Mouse (Mus musculus) embryo, embryonic 11.5 days (tissue): ENCODE results near the gene Ciz1.
A peak's percentile ranks its signal among the peaks of the same experiment; 100 is the strongest.

Experiments
- DNase-seq: peaks from one replicate; pipeline ENCODE4 v3.0.0-alpha.2; 2012; ENCODE audit warnings: low read depth, low spot score

The Ciz1 gene

DNA sequence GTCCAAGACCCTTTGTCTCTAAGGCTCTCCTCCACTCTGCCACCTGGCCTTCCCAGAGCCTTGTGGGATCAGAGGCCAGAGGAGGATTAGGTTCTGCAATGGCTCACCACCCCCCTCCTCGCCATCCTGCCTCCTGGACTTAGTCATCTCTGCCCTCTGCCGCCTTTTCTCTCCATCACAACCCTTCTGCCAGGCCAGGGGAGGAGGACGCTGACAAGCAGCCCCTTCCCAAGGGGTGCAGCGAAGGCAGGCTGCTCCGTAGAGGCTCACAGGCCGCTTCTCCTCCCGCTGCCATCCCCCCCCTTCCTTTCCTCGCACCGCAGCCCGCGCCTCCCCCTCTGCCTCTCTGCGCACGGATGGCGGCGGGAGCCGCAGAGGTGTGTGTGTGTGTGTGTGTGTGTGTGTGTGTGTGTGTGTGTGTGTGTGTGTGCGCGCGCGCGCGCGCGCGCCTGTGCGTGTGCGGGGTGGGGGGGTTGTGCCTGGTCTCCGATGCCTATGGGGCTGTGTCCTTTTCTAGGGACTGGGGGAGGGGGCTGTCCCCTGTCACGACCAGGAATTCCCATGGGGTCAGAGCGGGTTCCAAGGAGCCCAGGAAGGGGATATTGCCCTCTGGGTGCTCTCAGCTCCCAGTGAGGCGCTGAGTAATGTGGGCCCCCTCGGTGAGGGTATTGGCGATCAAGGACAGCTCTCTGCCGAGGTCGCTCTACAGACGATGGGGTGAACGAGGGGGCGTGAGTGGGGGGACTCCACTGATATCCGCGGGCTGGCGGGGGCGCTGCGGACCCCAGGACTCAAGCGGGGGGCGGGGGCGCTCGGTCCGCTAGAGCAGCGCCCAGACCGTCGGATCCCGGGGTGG, at the start of gene Ciz1:
Gene Ciz1, plus strand, starts transcription at position 177 of the 856 bp plus-strand sequence.
- peak; percentile 22 for DNase-seq

DNA sequence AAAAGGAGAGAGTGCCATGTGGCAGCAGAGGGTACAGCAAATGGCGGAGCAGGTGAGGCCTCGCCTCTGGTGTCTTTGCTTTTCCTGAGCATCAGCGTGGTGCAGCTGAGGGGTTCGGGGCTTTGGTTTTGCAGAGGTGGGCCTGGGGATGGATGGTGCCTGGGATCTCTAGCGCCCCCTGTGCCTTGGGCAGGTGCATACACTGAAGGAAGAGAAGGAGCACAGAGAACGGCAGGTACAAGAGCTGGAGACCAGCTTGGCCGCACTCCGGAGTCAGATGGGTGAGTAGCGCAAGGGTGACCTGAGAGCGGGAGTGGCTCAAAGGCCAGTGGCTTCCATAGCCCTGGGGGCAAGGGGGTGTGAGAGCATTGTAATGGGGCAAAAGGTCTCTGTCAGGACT, 49.2 kb upstream of the Ciz1 start:
- no peak for DNase-seq

DNA sequence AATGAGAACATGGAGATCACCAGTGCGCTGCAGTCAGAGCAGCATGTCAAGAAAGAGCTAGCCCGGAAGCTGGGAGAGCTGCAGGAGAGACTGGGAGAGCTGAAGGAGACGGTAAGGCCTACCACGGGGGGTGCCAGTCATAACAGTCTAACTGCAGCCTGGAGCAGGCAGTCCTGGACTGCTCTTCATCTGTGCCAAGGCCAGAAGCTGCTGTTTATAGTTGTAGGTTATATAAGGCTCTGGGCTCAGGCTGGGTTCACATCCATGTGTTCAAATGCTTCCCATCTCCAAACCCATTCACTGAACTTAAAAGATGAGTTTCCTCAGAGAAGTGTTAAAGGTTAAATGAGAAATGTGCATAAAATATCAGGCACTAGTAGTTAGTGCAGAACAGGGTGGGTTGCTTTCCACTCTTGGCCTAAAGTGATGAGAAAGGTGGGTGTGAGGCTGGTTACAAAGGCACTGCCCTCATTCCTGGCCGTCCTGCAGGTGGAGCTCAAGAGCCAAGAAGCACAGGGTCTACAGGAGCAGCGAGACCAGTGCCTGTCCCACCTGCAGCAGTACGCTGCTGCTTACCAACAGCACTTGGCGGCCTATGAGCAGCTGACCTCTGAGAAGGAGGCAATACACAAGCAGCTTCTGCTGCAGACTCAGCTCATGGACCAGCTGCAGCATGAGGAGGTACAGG, 47.8 kb upstream of the Ciz1 start:
- DNase-seq = no peak

DNA sequence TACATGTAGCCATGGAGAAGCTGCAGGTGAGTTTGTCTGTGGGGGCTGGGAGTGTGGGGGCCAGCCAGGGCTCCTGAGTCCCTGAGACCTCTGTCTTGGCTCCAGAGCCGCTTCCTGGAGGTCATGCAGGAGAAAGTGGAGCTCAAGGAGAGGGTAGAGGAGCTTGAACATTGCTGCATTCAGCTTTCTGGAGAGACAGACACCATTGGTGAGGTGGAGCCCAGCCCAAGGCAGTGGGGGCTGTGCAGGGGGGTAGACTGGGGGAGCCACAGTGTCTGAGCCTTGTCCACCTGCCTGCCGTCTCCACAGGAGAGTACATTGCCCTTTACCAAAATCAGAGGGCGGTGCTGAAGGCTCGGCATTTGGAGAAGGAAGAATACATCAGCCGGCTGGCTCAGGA, 46.5 kb upstream of the Ciz1 start:
- DNase-seq = no peak

- no peak for DNase-seq
Observed at GRCm38 (mm10) chr2:32306176-32306575, 46.0 kb upstream of the Ciz1 start.

GRCm38 (mm10) chr2:32307247-32307798, 44.8 kb upstream of the Ciz1 start:
- DNase-seq = no peak

DNA sequence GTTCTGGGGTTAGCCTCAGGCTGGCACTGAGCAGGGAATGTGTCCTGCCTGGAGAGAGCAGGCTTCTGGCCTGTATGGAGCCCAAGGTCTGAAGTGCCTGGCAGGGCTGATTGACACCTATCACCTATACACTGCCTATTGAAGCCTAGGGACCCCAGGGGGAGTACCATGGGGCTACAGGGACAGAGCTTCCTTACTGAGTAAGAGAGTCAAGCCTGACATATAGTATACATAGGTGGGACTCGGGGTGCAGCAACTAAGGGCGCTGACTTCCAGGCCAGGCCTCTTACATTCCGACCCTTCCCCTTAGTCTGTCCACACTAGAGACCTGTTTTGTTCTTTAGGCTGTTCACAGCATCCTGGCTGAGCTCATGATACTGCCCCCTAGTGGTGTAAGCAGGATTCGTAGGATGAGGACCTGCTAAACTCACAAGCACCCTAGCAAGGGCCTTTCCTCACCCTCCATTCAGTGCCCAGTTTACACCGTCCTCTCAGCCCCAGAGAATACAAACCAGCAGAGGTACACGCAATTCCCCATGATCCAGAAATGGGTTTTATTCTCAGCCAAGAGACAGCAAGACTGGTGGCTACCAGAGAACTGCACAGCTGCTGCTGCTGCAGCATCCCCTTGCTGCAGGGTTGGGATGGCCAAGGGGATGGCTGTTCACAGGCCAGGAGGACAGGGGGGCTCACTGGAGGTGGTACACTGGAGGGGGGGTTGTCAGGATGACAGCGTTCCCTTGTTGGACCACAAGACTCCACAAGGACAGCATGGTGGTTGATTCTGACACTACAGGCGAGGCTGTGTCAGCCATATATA, 44.0 kb upstream of the Ciz1 start:
- DNase-seq = no peak

- DNase-seq = no peak
Observed at GRCm38 (mm10) chr2:32308870-32309568, 43.1 kb upstream of the Ciz1 start.

GRCm38 (mm10) chr2:32310096-32310845, 41.9 kb upstream of the Ciz1 start:
- DNase-seq = no peak

DNA sequence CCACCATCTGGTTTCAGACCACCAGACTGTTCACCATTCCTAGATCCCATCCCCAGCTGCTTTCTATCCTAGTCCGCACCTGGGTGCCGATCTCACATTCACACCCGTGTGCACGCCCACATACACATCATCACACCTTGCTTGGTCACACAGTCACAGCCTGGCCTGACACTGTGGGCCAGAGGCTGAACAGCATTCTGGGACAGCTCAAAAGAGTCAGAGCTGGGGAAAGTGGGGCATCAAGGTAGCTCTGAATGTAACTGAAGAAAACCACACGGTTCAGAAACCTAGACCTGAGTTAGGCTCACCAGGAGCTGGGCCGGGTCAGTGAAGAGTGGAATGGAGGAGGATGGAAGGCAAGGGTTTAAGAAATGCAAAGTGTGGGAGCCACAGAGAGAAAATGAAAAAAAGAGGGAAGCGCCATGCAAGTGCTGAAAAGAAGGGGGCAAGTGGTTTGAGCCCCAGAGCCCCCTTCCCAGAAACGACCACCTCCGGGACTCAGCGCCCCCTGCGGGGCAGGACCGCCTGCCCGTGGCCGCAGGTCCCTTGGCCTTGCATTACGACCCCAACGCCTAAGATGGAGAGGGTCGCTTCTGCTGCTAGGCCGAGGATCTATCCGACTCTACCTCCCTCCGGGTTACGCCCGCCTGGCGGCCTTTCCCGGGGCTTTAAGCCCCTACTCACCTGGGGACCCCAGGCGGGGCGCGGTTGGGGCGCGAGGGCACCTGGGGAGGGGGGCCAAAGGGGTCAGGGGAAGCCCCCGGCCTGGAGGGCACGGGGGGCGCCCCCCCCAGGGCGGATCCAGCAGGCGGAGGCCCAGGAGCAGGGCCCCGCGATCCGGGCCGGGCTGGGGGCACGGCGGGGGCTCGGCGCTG, 40.4 kb upstream of the Ciz1 start:
- no peak for DNase-seq

DNA sequence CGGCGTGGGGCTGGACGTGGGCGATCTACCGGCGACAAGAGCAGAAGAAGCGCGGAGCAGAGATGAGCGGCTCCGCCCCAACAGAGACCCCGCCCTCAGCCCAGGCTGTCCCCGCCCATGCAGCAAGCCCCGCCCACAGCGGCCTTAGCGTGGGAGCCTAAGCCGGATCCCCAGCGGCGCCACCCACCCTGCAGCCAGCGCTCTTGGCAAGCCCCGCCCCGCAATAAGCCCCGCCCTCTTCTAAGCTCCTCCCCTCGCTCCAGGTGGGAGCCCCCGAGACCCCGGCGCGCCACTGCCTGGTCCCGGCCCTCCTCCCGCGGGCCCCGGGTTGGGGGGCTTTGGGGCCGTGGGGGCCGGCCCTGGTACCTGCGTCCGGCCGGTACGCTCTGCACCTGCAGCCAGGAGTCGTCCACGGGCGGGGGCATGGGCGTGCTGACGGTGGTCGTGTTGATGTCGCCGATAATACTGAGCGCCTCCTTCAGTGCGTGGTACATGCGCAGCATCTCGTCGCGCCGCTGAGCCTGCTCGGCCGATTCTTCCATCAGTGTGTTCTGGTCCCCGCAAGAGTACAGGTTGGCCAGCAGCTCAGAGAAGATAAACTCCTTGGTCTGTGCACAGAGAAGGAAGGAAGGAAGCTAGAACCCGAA, 39.7 kb upstream of the Ciz1 start:
- DNase-seq = peak; percentile 84

- no peak for DNase-seq
Observed at GRCm38 (mm10) chr2:32314831-32315230, 37.3 kb upstream of the Ciz1 start.

DNA sequence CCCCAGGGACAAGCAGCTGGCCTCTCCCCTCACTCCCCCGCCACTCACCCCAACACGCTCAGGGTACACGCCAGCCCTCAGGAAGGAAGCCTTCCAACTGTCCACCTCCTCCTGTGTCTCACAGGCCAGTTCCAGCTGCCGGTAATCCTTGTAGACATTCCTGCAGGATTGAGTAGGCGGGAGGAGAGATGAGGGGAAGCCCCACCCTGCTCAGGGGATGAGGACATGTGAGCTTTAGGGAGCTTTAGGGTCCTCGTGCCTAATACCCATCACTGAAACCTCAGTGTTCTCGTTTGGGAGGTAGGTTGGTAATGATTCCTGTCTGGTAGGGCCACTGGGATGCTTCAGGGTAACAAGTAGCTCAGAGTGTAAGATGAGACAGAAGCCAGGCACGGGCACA, 36.4 kb upstream of the Ciz1 start:
- DNase-seq = no peak

GRCm38 (mm10) chr2:32316887-32317656, 35.1 kb upstream of the Ciz1 start:
- peak; percentile 62 for DNase-seq

DNA sequence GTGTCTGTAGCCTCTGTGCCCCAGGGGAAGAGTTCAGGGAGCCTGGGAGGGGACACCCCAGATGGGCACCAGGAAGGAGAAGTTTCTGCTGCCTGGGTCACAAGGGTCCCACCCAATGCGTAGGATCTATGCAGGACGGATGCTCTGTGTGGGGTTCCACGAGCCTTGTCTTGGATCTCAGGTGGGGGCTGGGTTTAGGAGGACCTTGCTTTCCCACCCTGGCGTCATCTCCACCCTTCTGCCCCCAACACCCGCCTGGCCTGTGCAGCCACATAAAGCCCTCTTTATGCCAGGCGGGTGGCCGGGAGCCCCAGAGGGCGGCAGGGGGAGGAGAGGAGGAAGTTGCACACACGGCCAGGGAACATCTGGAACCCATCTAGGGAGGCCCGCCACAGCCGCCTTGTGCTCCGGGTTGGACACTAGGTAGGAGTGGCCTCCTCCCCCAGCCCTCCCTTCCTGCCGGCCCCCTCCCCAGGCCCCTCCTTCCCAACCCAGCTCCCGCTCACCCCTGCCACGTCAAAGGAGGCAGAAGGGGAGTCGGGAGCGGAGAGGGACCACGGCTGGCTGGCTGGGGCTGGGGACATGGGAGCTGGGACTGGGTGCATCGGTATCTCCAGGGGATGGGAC, 34.2 kb upstream of the Ciz1 start:
- DNase-seq = peak; percentile 82

DNA sequence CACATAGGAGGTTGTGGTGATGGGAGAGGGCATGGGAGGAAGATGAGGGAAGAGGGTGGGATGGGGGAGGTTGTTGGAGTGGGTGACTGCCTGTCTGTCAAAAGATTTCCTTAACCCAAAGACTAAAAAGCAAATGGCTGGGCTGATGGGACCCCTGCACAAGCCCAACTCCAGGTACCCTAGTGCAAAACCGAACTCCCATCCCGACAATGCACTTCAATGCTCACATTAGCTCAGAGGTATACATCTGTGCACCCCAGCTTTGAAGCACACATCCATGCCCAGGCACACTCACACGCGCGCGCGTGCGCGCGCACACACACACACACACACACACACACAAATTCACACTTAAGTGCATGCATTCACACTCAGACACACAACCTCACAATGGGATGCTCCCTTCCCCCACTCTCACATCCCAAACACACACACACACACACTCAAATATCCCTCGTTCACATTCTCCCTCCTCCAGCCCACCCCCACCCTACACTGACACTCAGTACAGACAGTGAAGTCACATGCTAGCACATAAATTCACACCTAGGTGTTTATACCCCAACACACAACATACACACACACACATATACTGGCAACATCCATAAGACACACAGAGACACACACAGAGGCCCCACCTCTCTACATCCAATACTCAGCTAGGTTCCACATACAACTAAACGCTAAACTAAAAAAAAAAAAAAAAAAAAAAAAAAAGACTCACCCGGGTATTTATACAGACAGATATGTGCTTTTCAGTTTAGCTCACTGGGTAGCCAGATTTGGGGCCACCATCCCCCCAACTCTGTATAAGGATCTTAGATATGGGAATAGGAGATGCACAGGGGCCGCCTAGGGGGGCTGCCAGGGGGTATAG, 33.2 kb upstream of the Ciz1 start:
- DNase-seq = no peak
